Mouse (Mus musculus) spleen, postnatal 4 days (tissue): ENCODE measurements around the gene Rora.

ENCODE experiments used
- DNase-seq, 2 experiments: peaks; one replicate each; pipeline ENCODE4 v3.0.0; 2022; ENCODE audit warnings: low spot score in 2 of 2

Gene Rora

GRCm38 (mm10) chr9:68956210-68956874, 302.8 kb downstream of the Rora start:
- no peak for DNase-seq

GRCm38 (mm10) chr9:68956938-68957573, 303.5 kb downstream of the Rora start:
- DNase-seq, result peak; percentile 34 to 65

- no peak for DNase-seq
Measured at GRCm38 (mm10) chr9:68957793-68958192, 304.2 kb downstream of the Rora start.

GRCm38 (mm10) chr9:68958919-68959318, 305.3 kb downstream of the Rora start:
- DNase-seq, result no peak

- no peak for DNase-seq
Measured at GRCm38 (mm10) chr9:68963898-68964297, 310.3 kb downstream of the Rora start.

- DNase-seq, result no peak
Measured at GRCm38 (mm10) chr9:68966540-68966939, 313.0 kb downstream of the Rora start.

- no peak for DNase-seq
Measured at GRCm38 (mm10) chr9:68970074-68970473, 316.5 kb downstream of the Rora start.

- no peak for DNase-seq
Measured at GRCm38 (mm10) chr9:68972277-68972676, 318.7 kb downstream of the Rora start.

GRCm38 (mm10) chr9:68974517-68974916, 320.9 kb downstream of the Rora start:
- DNase-seq, result no peak

GRCm38 (mm10) chr9:68976136-68976535, 322.6 kb downstream of the Rora start:
- no peak for DNase-seq

- DNase-seq, result no peak
Measured at GRCm38 (mm10) chr9:68976851-68977250, 323.3 kb downstream of the Rora start.

GRCm38 (mm10) chr9:68978656-68979055, 325.1 kb downstream of the Rora start:
- DNase-seq, result no peak

- no peak for DNase-seq
Measured at GRCm38 (mm10) chr9:68980041-68980440, 326.5 kb downstream of the Rora start.

- DNase-seq, result no peak
Measured at GRCm38 (mm10) chr9:68985046-68985445, 331.5 kb downstream of the Rora start.

GRCm38 (mm10) chr9:68985796-68986195, 332.2 kb downstream of the Rora start:
- no peak for DNase-seq

- no peak for DNase-seq
Measured at GRCm38 (mm10) chr9:68987290-68988042, 333.9 kb downstream of the Rora start.

GRCm38 (mm10) chr9:68988162-68988911, 334.8 kb downstream of the Rora start:
- no peak for DNase-seq

- no peak for DNase-seq
Measured at GRCm38 (mm10) chr9:68989885-68990449, 336.4 kb downstream of the Rora start.

- no peak for DNase-seq
Measured at GRCm38 (mm10) chr9:68993881-68994280, 340.3 kb downstream of the Rora start.

GRCm38 (mm10) chr9:68998961-68999360, 345.4 kb downstream of the Rora start:
- DNase-seq, result no peak

- no peak for DNase-seq
Measured at GRCm38 (mm10) chr9:69004514-69004913, 350.9 kb downstream of the Rora start.

GRCm38 (mm10) chr9:69006666-69007065, 353.1 kb downstream of the Rora start:
- no peak for DNase-seq
